Mouse (Mus musculus): ENCODE results near the gene Zfp335.

- TF ChIP-seq EP300 (IDR thresholded peaks at IDR 0.05; ENCODE audit: insufficient read depth, low read depth, low read length), result no peak
- no peak for TF ChIP-seq POLR2A (IDR thresholded peaks at IDR 0.05; ENCODE audit: insufficient read depth, low read depth, low read length)
- no peak for TF ChIP-seq CTCF (IDR thresholded peaks at IDR 0.05)
These were observed 35.9 kb upstream of the Zfp335 start for GRCm38 (mm10) chr2:164947506-164947905.
